Mouse (Mus musculus): ENCODE measurements around the gene Cdh13. TPM values are rescaled to one million over a fixed set of nuclear protein-coding genes. Genes with fewer than 3 reads are reported as not detected.

Cdh13 gene
- polyA plus RNA-seq, 1 experiment, result 9.4 TPM

- no peaks in the 10 kb centered on the region for H3K36me3 ChIP-seq (ENCODE audit: control insufficient read depth, insufficient read depth)
- H3K27me3 ChIP-seq (ENCODE audit: control insufficient read depth, insufficient read depth, insufficient read length), result peaks cover 5% of the 10 kb centered on the region
- no peak overlapping the region for H3ac ChIP-seq (ENCODE audit: control insufficient read depth, insufficient read length, low read depth)
- H3K4me3 ChIP-seq (ENCODE audit: insufficient read depth, poor library complexity, severe bottlenecking), result no peak overlapping the region
- TF ChIP-seq USF1 (IDR thresholded peaks at IDR 0.05; ENCODE audit: low read depth) (no peak), MYOG (IDR thresholded peaks at IDR 0.05; ENCODE audit: control insufficient read depth, extremely low read depth, insufficient read length) (no peak), CEBPB (IDR thresholded peaks at IDR 0.05; ENCODE audit: low read depth) (no peak), MYOD1 (IDR thresholded peaks at IDR 0.05; ENCODE audit: control insufficient read depth, insufficient read length, low read depth) (no peak), FOSL1 (IDR thresholded peaks at IDR 0.05; ENCODE audit: insufficient read depth, low read length, poor library complexity, severe bottlenecking) (no peak), MAX (IDR thresholded peaks at IDR 0.05) (no peak), CTCF (IDR thresholded peaks at IDR 0.05; ENCODE audit: control insufficient read depth, insufficient read depth, insufficient read length) (no peak)
- H3K79me2 ChIP-seq (ENCODE audit: control insufficient read depth, insufficient read depth), result no peaks in the 10 kb centered on the region
- H3K79me3 ChIP-seq (ENCODE audit: low read depth), result no peaks in the 10 kb centered on the region
Observed at GRCm38 (mm10) chr8:119323215-119323614, 1039.7 kb downstream of the Cdh13 start.

DNA sequence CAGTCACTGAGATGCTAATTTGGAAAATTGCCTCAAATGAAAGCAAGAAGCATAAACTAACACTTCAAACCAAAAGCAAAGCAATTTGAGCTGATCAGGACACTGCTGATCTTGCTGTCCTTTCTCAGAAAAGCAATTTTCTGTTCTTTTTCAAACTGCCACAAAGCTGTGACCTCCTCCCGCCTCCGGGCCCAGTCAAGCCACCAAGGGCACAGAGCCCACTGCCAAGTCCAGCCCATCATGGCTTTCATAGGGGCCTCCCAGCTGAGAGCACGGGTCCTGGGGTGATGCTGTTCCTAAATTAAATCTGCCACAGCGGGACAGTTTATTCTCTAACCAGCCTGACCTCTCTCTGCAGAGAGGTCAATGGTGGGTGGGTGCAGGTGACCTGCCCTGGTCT, 1056.0 kb downstream of the Cdh13 start:
- Histone ChIP-seq H3K79me3 (ENCODE audit: low read depth) (no peaks in the 10 kb centered on the region), H3K27me3 (ENCODE audit: control insufficient read depth, insufficient read depth, insufficient read length) (peaks cover 6% of the 10 kb centered on the region), H3K36me3 (ENCODE audit: control insufficient read depth, insufficient read depth) (no peaks in the 10 kb centered on the region), H3K4me3 (ENCODE audit: insufficient read depth, poor library complexity, severe bottlenecking) (no peak overlapping the region), H3K79me2 (ENCODE audit: control insufficient read depth, insufficient read depth) (peaks cover 2% of the 10 kb centered on the region), H3ac (ENCODE audit: control insufficient read depth, insufficient read length, low read depth) (no peak overlapping the region)
- TF ChIP-seq CTCF (IDR thresholded peaks at IDR 0.05; ENCODE audit: control insufficient read depth, insufficient read depth, insufficient read length), result no peak
- TF ChIP-seq MAX (IDR thresholded peaks at IDR 0.05), result no peak
- TF ChIP-seq CEBPB (IDR thresholded peaks at IDR 0.05; ENCODE audit: low read depth), result no peak

- peaks cover 6% of the 10 kb centered on the region for H3K27me3 ChIP-seq (ENCODE audit: control insufficient read depth, insufficient read depth, insufficient read length)
- H3ac ChIP-seq (ENCODE audit: control insufficient read depth, insufficient read length, low read depth), result no peak overlapping the region
- TF ChIP-seq CEBPB (IDR thresholded peaks at IDR 0.05; ENCODE audit: low read depth) (no peak), MAX (IDR thresholded peaks at IDR 0.05) (no peak), MYOD1 (IDR thresholded peaks at IDR 0.05; ENCODE audit: control insufficient read depth, insufficient read length, low read depth) (no peak), USF1 (IDR thresholded peaks at IDR 0.05; ENCODE audit: low read depth) (no peak), FOSL1 (IDR thresholded peaks at IDR 0.05; ENCODE audit: insufficient read depth, low read length, poor library complexity, severe bottlenecking) (no peak), CTCF (IDR thresholded peaks at IDR 0.05; ENCODE audit: control insufficient read depth, insufficient read depth, insufficient read length) (no peak), MYOG (IDR thresholded peaks at IDR 0.05; ENCODE audit: control insufficient read depth, extremely low read depth, insufficient read length) (no peak)
- H3K4me3 ChIP-seq (ENCODE audit: insufficient read depth, poor library complexity, severe bottlenecking), result no peak overlapping the region
- peaks cover 7% of the 10 kb centered on the region for H3K79me3 ChIP-seq (ENCODE audit: low read depth)
- H3K79me2 ChIP-seq (ENCODE audit: control insufficient read depth, insufficient read depth), result peaks cover 14% of the 10 kb centered on the region
- H3K36me3 ChIP-seq (ENCODE audit: control insufficient read depth, insufficient read depth), result peaks cover 24% of the 10 kb centered on the region
Observed at GRCm38 (mm10) chr8:119343606-119344005, 1060.1 kb downstream of the Cdh13 start.

GRCm38 (mm10) chr8:119344190-119344856, 1060.8 kb downstream of the Cdh13 start, which contains the start of gene Hsbp1:
TSS of gene Hsbp1 (plus strand) at chr8:119344488.
- Histone ChIP-seq H3K4me3 (ENCODE audit: insufficient read depth, poor library complexity, severe bottlenecking) (peak within 1 kb of the TSS; percentile 95), H3K79me3 (ENCODE audit: low read depth) (peaks cover 7% of the 10 kb centered on the region), H3K27me3 (ENCODE audit: control insufficient read depth, insufficient read depth, insufficient read length) (peaks cover 6% of the 10 kb centered on the region), H3K36me3 (ENCODE audit: control insufficient read depth, insufficient read depth) (peaks cover 31% of the 10 kb centered on the region), H3ac (ENCODE audit: control insufficient read depth, insufficient read length, low read depth) (peak within 1 kb of the TSS; percentile 95), H3K79me2 (ENCODE audit: control insufficient read depth, insufficient read depth) (peaks cover 14% of the 10 kb centered on the region)
- TF ChIP-seq CEBPB (IDR thresholded peaks at IDR 0.05; ENCODE audit: low read depth), result no peak
- TF ChIP-seq FOSL1 (IDR thresholded peaks at IDR 0.05; ENCODE audit: insufficient read depth, low read length, poor library complexity, severe bottlenecking), result no peak
- peak; percentile 77 for TF ChIP-seq MAX (IDR thresholded peaks at IDR 0.05)
- peak; percentile 82 for TF ChIP-seq USF1 (IDR thresholded peaks at IDR 0.05; ENCODE audit: low read depth)

- H3K27me3 ChIP-seq (ENCODE audit: control insufficient read depth, insufficient read depth, insufficient read length), result no peaks in the 10 kb centered on the region
- H3K36me3 ChIP-seq (ENCODE audit: control insufficient read depth, insufficient read depth), result peaks cover 36% of the 10 kb centered on the region
- TF ChIP-seq FOSL1 (IDR thresholded peaks at IDR 0.05; ENCODE audit: insufficient read depth, low read length, poor library complexity, severe bottlenecking), result no peak
- no peak for TF ChIP-seq CEBPB (IDR thresholded peaks at IDR 0.05; ENCODE audit: low read depth)
- TF ChIP-seq USF1 (IDR thresholded peaks at IDR 0.05; ENCODE audit: low read depth), result no peak
- no peak for TF ChIP-seq MYOG (IDR thresholded peaks at IDR 0.05; ENCODE audit: control insufficient read depth, extremely low read depth, insufficient read length)
- no peak for TF ChIP-seq CTCF (IDR thresholded peaks at IDR 0.05; ENCODE audit: control insufficient read depth, insufficient read depth, insufficient read length)
- TF ChIP-seq MAX (IDR thresholded peaks at IDR 0.05), result no peak
- no peak for TF ChIP-seq MYOD1 (IDR thresholded peaks at IDR 0.05; ENCODE audit: control insufficient read depth, insufficient read length, low read depth)
- peaks cover 7% of the 10 kb centered on the region for H3K79me3 ChIP-seq (ENCODE audit: low read depth)
- H3K4me3 ChIP-seq (ENCODE audit: insufficient read depth, poor library complexity, severe bottlenecking), result peak overlapping the region; percentile 95
- H3ac ChIP-seq (ENCODE audit: control insufficient read depth, insufficient read length, low read depth), result peak overlapping the region; percentile 95
- peaks cover 14% of the 10 kb centered on the region for H3K79me2 ChIP-seq (ENCODE audit: control insufficient read depth, insufficient read depth)
Observed at GRCm38 (mm10) chr8:119345029-119345682, 1061.6 kb downstream of the Cdh13 start.
